Mouse (Mus musculus) lung, embryonic 15.5 days (tissue): ENCODE results near the gene Grik3. TPM values are rescaled to one million over a fixed set of nuclear protein-coding genes. Genes with fewer than 3 reads are reported as not detected.
A peak's percentile ranks its signal among the peaks of the same experiment; 100 is the strongest.

ENCODE experiments used
- ATAC-seq: fragments of 200-750 bp; cut with Nextera tagmentation; 2 replicates; pipeline ENCODE4 v1.8.0; 2017; ENCODE audit warnings: moderate number of reproducible peaks, borderline replicate concordance; ENCODE audit not compliant: low FRiP score, low TSS enrichment; ENCODE audit errors: extremely low read depth
- H3K27ac ChIP-seq: fragments of 300-500 bp; sonication (generic); 2 replicates; pipeline ENCODE4 v1.5.1; 2015; ENCODE audit warnings: moderate library complexity, mild to moderate bottlenecking, inconsistent platforms
- H3K27me3 ChIP-seq: fragments of 300-500 bp; sonication (generic); 2 replicates; pipeline ENCODE4 v1.6.1; 2015; ENCODE audit warnings: inconsistent platforms
- H3K36me3 ChIP-seq: fragments of 300-500 bp; sonication (generic); 2 replicates; pipeline ENCODE4 v1.6.1; 2015; ENCODE audit warnings: inconsistent platforms
- H3K4me1 ChIP-seq: fragments of 300-500 bp; sonication (generic); 2 replicates; pipeline ENCODE4 v1.6.1; 2015; ENCODE audit warnings: inconsistent platforms
- H3K4me2 ChIP-seq: fragments of 300-500 bp; sonication (generic); 2 replicates; pipeline ENCODE4 v1.6.1; 2015; ENCODE audit warnings: inconsistent platforms, mild to moderate bottlenecking, moderate library complexity
- H3K4me3 ChIP-seq: fragments of 300-500 bp; sonication (generic); 2 replicates; pipeline ENCODE4 v1.5.1; 2015; ENCODE audit warnings: mild to moderate bottlenecking, inconsistent platforms
- H3K9ac ChIP-seq: fragments of 300-500 bp; sonication (generic); 2 replicates; pipeline ENCODE4 v1.6.1; 2015; ENCODE audit warnings: inconsistent platforms
- H3K9me3 ChIP-seq: fragments of 300-500 bp; sonication (generic); 2 replicates; pipeline ENCODE4 v1.6.1; 2016; ENCODE audit warnings: inconsistent platforms
- WGBS: fragments of 180-500 bp; shearing (Covaris S2); methylation state at CpG from one replicate; pipeline ENCODE4 v1.1.7; 2015; 5-methylcytosine and 5-hydroxymethylcytosine counted together
- polyA plus RNA-seq: library from polyadenylated mRNA; unstranded; fragments of >200 nt; fragmentation: Nextera tagmentation; extraction: Ambion mirVana; gene quantifications from 2 replicates; pipeline ENCODE4 v1.2.1, GENCODE M21; 2015

Grik3 gene
- polyA plus RNA-seq, 1 experiment from 2014 or later, result not detected

GRCm38 (mm10) chr4:125481256-125481655 is 9.2 kb upstream of the Grik3 start:
- no peak for ATAC-seq
- peaks cover 67% of the 10 kb centered on the region for H3K27me3 ChIP-seq
- no peak overlapping the region for H3K9ac ChIP-seq
- no peak overlapping the region for H3K4me2 ChIP-seq
- no peak overlapping the region for H3K27ac ChIP-seq
- H3K9me3 ChIP-seq, result no peaks in the 10 kb centered on the region
- H3K4me3 ChIP-seq, result no peak overlapping the region
- 29% methylated on average over 3 of the region's 3 CpGs for WGBS
- no peaks in the 10 kb centered on the region for H3K4me1 ChIP-seq
- no peaks in the 10 kb centered on the region for H3K36me3 ChIP-seq

- H3K9ac ChIP-seq, result no peak overlapping the region
- no peak overlapping the region for H3K4me2 ChIP-seq
- H3K27ac ChIP-seq, result no peak overlapping the region
- H3K9me3 ChIP-seq, result no peaks in the 10 kb centered on the region
- H3K4me3 ChIP-seq, result no peak overlapping the region
- H3K27me3 ChIP-seq, result peaks cover 86% of the 10 kb centered on the region
- 24% methylated on average over 8 of the region's 8 CpGs for WGBS
- no peaks in the 10 kb centered on the region for H3K36me3 ChIP-seq
- ATAC-seq, result no peak
- no peaks in the 10 kb centered on the region for H3K4me1 ChIP-seq
These were observed 6.4 kb upstream of the Grik3 start for GRCm38 (mm10) chr4:125484131-125484530.

GRCm38 (mm10) chr4:125485416-125486239 is 4.9 kb upstream of the Grik3 start:
- H3K9ac ChIP-seq, result no peak overlapping the region

GRCm38 (mm10) chr4:125486616-125487015 is 3.9 kb upstream of the Grik3 start:
- under 1% methylated on average over 13 of the region's 13 CpGs for WGBS
- Histone ChIP-seq H3K27me3 (peaks cover 95% of the 10 kb centered on the region), H3K9ac (no peak overlapping the region), H3K4me2 (no peak overlapping the region), H3K9me3 (no peaks in the 10 kb centered on the region), H3K36me3 (no peaks in the 10 kb centered on the region), H3K4me3 (no peak overlapping the region), H3K27ac (no peak overlapping the region), H3K4me1 (no peaks in the 10 kb centered on the region)
- no peak for ATAC-seq

More at GRCm38 (mm10) chr4:125485416-125486239, 4.9 kb upstream of the Grik3 start:
- Histone ChIP-seq H3K9me3 (no peaks in the 10 kb centered on the region), H3K27ac (no peak overlapping the region), H3K4me1 (no peaks in the 10 kb centered on the region), H3K36me3 (no peaks in the 10 kb centered on the region), H3K4me3 (no peak overlapping the region), H3K27me3 (peaks cover 94% of the 10 kb centered on the region), H3K4me2 (no peak overlapping the region)
- WGBS, result 44% methylated on average over 15 of the region's 15 CpGs
- ATAC-seq, result no peak

- no peaks in the 10 kb centered on the region for H3K36me3 ChIP-seq
- no peak overlapping the region for H3K4me3 ChIP-seq
- H3K27me3 ChIP-seq, result peaks cover 95% of the 10 kb centered on the region
- WGBS, result under 1% methylated on average over 7 of the region's 7 CpGs
- no peak overlapping the region for H3K9ac ChIP-seq
- H3K27ac ChIP-seq, result no peak overlapping the region
- no peaks in the 10 kb centered on the region for H3K9me3 ChIP-seq
- no peaks in the 10 kb centered on the region for H3K4me1 ChIP-seq
- H3K4me2 ChIP-seq, result no peak overlapping the region
- ATAC-seq, result no peak
These were observed 3.5 kb upstream of the Grik3 start for GRCm38 (mm10) chr4:125487031-125487430.

GRCm38 (mm10) chr4:125488796-125489637 is 1.5 kb upstream of the Grik3 start:
- H3K36me3 ChIP-seq, result no peaks in the 10 kb centered on the region
- H3K9me3 ChIP-seq, result no peaks in the 10 kb centered on the region
- WGBS, result 2% methylated on average over 26 of the region's 26 CpGs
- no peaks in the 10 kb centered on the region for H3K4me1 ChIP-seq
- H3K9ac ChIP-seq, result no peak overlapping the region
- H3K27me3 ChIP-seq, result peaks cover 100% of the 10 kb centered on the region
- H3K4me3 ChIP-seq, result no peak overlapping the region
- no peak overlapping the region for H3K27ac ChIP-seq
- ATAC-seq, result no peak
- no peak overlapping the region for H3K4me2 ChIP-seq

GRCm38 (mm10) chr4:125489901-125490590 is 454 bp upstream of the Grik3 start:
- Histone ChIP-seq H3K36me3 (no peaks in the 10 kb centered on the region), H3K27ac (no peak overlapping the region), H3K4me3 (peak overlapping the region; percentile 5; the same call in 1 of the 2 replicates), H3K27me3 (peaks cover 100% of the 10 kb centered on the region), H3K4me2 (peak overlapping the region; percentile 33), H3K9ac (no peak overlapping the region), H3K9me3 (no peaks in the 10 kb centered on the region), H3K4me1 (no peaks in the 10 kb centered on the region)
- ATAC-seq, result peak; percentile 53; the same call in 1 of the 2 replicates
- 1% methylated on average over 69 of the region's 81 CpGs for WGBS

GRCm38 (mm10) chr4:125491505-125492121 is 1.1 kb downstream of the Grik3 start:
- Histone ChIP-seq H3K9me3 (no peaks in the 10 kb centered on the region), H3K4me3 (no peak overlapping the region), H3K27me3 (peaks cover 100% of the 10 kb centered on the region), H3K36me3 (no peaks in the 10 kb centered on the region), H3K27ac (no peak overlapping the region), H3K4me2 (no peak overlapping the region), H3K9ac (no peak overlapping the region), H3K4me1 (no peaks in the 10 kb centered on the region)
- under 1% methylated on average over 42 of the region's 42 CpGs for WGBS
- ATAC-seq, result no peak

GRCm38 (mm10) chr4:125492122-125492505 is 1.6 kb downstream of the Grik3 start:
- peaks cover 100% of the 10 kb centered on the region for H3K27me3 ChIP-seq
- H3K4me1 ChIP-seq, result no peaks in the 10 kb centered on the region
- no peak overlapping the region for H3K9ac ChIP-seq
- 15% methylated on average over 9 of the region's 9 CpGs for WGBS
- no peak overlapping the region for H3K4me3 ChIP-seq
- no peaks in the 10 kb centered on the region for H3K9me3 ChIP-seq
- H3K36me3 ChIP-seq, result no peaks in the 10 kb centered on the region
- no peak overlapping the region for H3K4me2 ChIP-seq
- no peak overlapping the region for H3K27ac ChIP-seq
- no peak for ATAC-seq

- no peaks in the 10 kb centered on the region for H3K36me3 ChIP-seq
- H3K9me3 ChIP-seq, result no peaks in the 10 kb centered on the region
- WGBS, result 21% methylated on average over 9 of the region's 9 CpGs
- H3K4me1 ChIP-seq, result no peaks in the 10 kb centered on the region
- no peak for ATAC-seq
- no peak overlapping the region for H3K4me3 ChIP-seq
- no peak overlapping the region for H3K9ac ChIP-seq
- no peak overlapping the region for H3K4me2 ChIP-seq
- H3K27ac ChIP-seq, result no peak overlapping the region
- H3K27me3 ChIP-seq, result peaks cover 100% of the 10 kb centered on the region
These were observed 2.2 kb downstream of the Grik3 start for GRCm38 (mm10) chr4:125492706-125493105.

- Histone ChIP-seq H3K9me3 (no peaks in the 10 kb centered on the region), H3K27me3 (peaks cover 100% of the 10 kb centered on the region), H3K9ac (no peak overlapping the region), H3K27ac (no peak overlapping the region), H3K4me1 (no peaks in the 10 kb centered on the region), H3K4me2 (no peak overlapping the region), H3K36me3 (no peaks in the 10 kb centered on the region), H3K4me3 (no peak overlapping the region)
- whole genome bisulfite sequencing, result 6% methylated on average over 8 of the region's 8 CpGs
- no peak for ATAC-seq
These were observed 2.6 kb downstream of the Grik3 start for GRCm38 (mm10) chr4:125493124-125493523.
